Mouse (Mus musculus) right cerebral cortex, postnatal 14 days (tissue): ENCODE measurements at regions not wholly inside any gene's neighbourhood (a gene's known extent, or its start where the extent isn't known, plus 50 kb on each side); places are given as distances from the start of the nearest gene placed in this dataset.

Experiments used
- DNase-seq: peaks from one replicate; pipeline ENCODE4 v3.0.0; 2022

- DNase-seq, result no peak
These were observed 399.8 kb upstream of the Tmpo start for GRCm38 (mm10) chr10:91580959-91581358.

- DNase-seq, result no peak
These were observed 394.4 kb upstream of the Tmpo start for GRCm38 (mm10) chr10:91575323-91576064.

- no peak for DNase-seq
These were observed 391.7 kb upstream of the Tmpo start for GRCm38 (mm10) chr10:91572796-91573195.

- no peak for DNase-seq
These were observed 387.9 kb upstream of the Tmpo start for GRCm38 (mm10) chr10:91569046-91569445.

- DNase-seq, result no peak
These were observed 385.1 kb upstream of the Tmpo start for GRCm38 (mm10) chr10:91566116-91566774.

GRCm38 (mm10) chr10:91559307-91559706, 378.2 kb upstream of the Tmpo start:
- no peak for DNase-seq

GRCm38 (mm10) chr10:91548071-91548470, 367.0 kb upstream of the Tmpo start:
- no peak for DNase-seq

GRCm38 (mm10) chr10:91546140-91546539, 365.0 kb upstream of the Tmpo start:
- peak; percentile 23 for DNase-seq

- no peak for DNase-seq
These were observed 364.3 kb upstream of the Tmpo start for GRCm38 (mm10) chr10:91545421-91545820.

GRCm38 (mm10) chr10:91543167-91543918, 362.2 kb upstream of the Tmpo start:
- DNase-seq, result no peak

- DNase-seq, result no peak
These were observed 361.1 kb upstream of the Tmpo start for GRCm38 (mm10) chr10:91542201-91542604.

GRCm38 (mm10) chr10:91537241-91537640, 356.1 kb upstream of the Tmpo start:
- DNase-seq, result no peak

- DNase-seq, result no peak
These were observed 354.3 kb upstream of the Tmpo start for GRCm38 (mm10) chr10:91535392-91535791.

GRCm38 (mm10) chr10:91528305-91528704, 347.2 kb upstream of the Tmpo start:
- DNase-seq, result no peak

- DNase-seq, result no peak
These were observed 340.1 kb upstream of the Tmpo start for GRCm38 (mm10) chr10:91521168-91521567.

GRCm38 (mm10) chr10:91515021-91515371, 333.9 kb upstream of the Tmpo start:
- DNase-seq, result no peak

- DNase-seq, result no peak
These were observed 333.3 kb upstream of the Tmpo start for GRCm38 (mm10) chr10:91514163-91515020.

GRCm38 (mm10) chr10:91507038-91507437, 325.9 kb upstream of the Tmpo start:
- no peak for DNase-seq

- no peak for DNase-seq
These were observed 323.8 kb upstream of the Tmpo start for GRCm38 (mm10) chr10:91504891-91505290.

- DNase-seq, result no peak
These were observed 317.4 kb upstream of the Tmpo start for GRCm38 (mm10) chr10:91498543-91498942.

GRCm38 (mm10) chr10:91464691-91465090, 283.6 kb upstream of the Tmpo start:
- DNase-seq, result no peak

- DNase-seq, result no peak
These were observed 267.0 kb upstream of the Tmpo start for GRCm38 (mm10) chr10:91447974-91448703.
